Mouse (Mus musculus): ENCODE results near the gene Pgc.

The Pgc gene

GRCm38 (mm10) chr17:47726566-47726965 lies at the start of gene Pgc:
TSS of gene Pgc (plus strand) at chr17:47726842.
- no peak for DNase-seq

GRCm38 (mm10) chr17:47678238-47678637 lies 48.4 kb upstream of the Pgc start:
- no peak for DNase-seq

- no peak for DNase-seq
Measured at GRCm38 (mm10) chr17:47678702-47679101, 47.9 kb upstream of the Pgc start.

GRCm38 (mm10) chr17:47682836-47683235 lies 43.8 kb upstream of the Pgc start:
- no peak for DNase-seq

GRCm38 (mm10) chr17:47687409-47688343 lies 39.0 kb upstream of the Pgc start:
- DNase-seq = peak; percentile 90 to 94

GRCm38 (mm10) chr17:47688344-47688607 lies 38.4 kb upstream of the Pgc start, which contains the start of gene Tomm6:
TSS of gene Tomm6 (minus strand) at chr17:47688386.
- DNase-seq = no peak

- DNase-seq = peak; percentile 48 to 66
Measured at GRCm38 (mm10) chr17:47688608-47689575, 37.8 kb upstream of the Pgc start, which contains the start of gene Frs3. TSS of gene Frs3 (plus strand) at chr17:47689030.

- no peak for DNase-seq
Measured at GRCm38 (mm10) chr17:47689894-47690293, 36.7 kb upstream of the Pgc start.

GRCm38 (mm10) chr17:47691650-47692049 lies 35.0 kb upstream of the Pgc start:
- no peak for DNase-seq

- DNase-seq = no peak
Measured at GRCm38 (mm10) chr17:47693671-47694441, 32.8 kb upstream of the Pgc start.

GRCm38 (mm10) chr17:47694442-47694502 lies 32.4 kb upstream of the Pgc start, which contains the start of gene Gm21981:
TSS of gene Gm21981 (minus strand) at chr17:47694455.
- DNase-seq = no peak

- DNase-seq = peak; percentile 94 to 96
Measured at GRCm38 (mm10) chr17:47694503-47695336, 31.9 kb upstream of the Pgc start, which contains the start of gene Prickle4. TSS of gene Prickle4 (minus strand) at chr17:47694736.

GRCm38 (mm10) chr17:47695337-47695710 lies 31.3 kb upstream of the Pgc start:
- DNase-seq = no peak

- DNase-seq = no peak
Measured at GRCm38 (mm10) chr17:47698156-47698555, 28.5 kb upstream of the Pgc start.

- no peak for DNase-seq
Measured at GRCm38 (mm10) chr17:47699055-47699454, 27.6 kb upstream of the Pgc start.

GRCm38 (mm10) chr17:47701793-47702192 lies 24.8 kb upstream of the Pgc start:
- DNase-seq = no peak

- no peak for DNase-seq
Measured at GRCm38 (mm10) chr17:47702548-47703345, 23.9 kb upstream of the Pgc start.

GRCm38 (mm10) chr17:47703556-47703955 lies 23.1 kb upstream of the Pgc start:
- DNase-seq = no peak

GRCm38 (mm10) chr17:47704692-47705091 lies 21.9 kb upstream of the Pgc start:
- DNase-seq = peak; percentile 14 to 24

GRCm38 (mm10) chr17:47706196-47706595 lies 20.4 kb upstream of the Pgc start:
- no peak for DNase-seq

GRCm38 (mm10) chr17:47707961-47708360 lies 18.7 kb upstream of the Pgc start:
- no peak for DNase-seq

All from thymus, postnatal 36 days (tissue).